Mouse (Mus musculus) c-Kit-negative CD71-positive TER-119-positive erythroid progenitor cells, embryonic 14.5 days (primary cell): Measurements from ENCODE around the gene Gmnn.
"Not testable (repeated sequence)": the region's sequence is repeated elsewhere in the genome, so short reads cannot be mapped to it uniquely, and the experiment has no call there.

Experiments used
- DNase-seq: peaks from one replicate; pipeline ENCODE4 v3.0.0-alpha.2; 2013; ENCODE audit warnings: low read depth, low spot score

The Gmnn gene

DNA sequence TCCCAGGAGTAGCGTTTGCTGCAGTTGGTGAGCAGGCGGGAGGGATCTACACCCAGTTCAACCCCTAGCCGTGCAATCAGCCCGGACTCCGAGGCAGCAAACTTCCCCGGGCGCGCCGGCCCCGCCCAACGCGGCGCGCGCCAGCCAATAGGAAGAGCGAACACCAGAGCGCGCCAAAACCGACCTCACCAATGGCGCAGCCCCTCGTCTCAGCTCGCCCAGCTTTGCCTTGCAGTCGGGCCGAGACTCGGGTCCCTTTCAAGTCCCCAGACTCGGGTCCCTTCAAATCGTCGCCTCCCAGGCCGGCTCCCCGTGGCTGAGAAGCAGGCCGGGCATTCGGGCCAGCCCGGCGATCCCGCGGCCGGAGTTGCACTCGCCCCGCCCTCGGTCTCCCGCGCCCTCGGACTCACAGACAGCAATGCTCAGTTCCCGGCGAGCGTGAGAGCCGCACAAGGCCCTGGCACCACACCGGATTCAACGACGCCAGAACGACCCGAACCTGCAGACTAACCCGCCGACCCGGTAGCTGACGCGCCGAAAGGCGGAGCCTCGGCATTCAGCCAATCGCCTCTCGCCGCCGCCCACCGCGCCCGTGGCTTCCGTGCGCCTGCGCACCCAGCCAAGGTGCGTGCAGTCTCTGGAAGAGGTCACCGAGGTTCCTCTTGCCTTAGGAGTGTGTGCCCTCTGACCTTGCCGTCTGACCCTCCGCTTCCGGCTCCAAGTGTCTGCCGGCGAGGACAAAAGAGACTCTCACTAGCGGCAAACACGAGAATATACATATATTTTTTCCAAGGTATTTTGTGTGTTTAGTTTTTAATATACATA, at the start of gene Gmnn:
Gene Gmnn (minus strand): TSS at position 521 of the 825 bp plus-strand sequence.
- peak; percentile 90 for DNase-seq

DNA sequence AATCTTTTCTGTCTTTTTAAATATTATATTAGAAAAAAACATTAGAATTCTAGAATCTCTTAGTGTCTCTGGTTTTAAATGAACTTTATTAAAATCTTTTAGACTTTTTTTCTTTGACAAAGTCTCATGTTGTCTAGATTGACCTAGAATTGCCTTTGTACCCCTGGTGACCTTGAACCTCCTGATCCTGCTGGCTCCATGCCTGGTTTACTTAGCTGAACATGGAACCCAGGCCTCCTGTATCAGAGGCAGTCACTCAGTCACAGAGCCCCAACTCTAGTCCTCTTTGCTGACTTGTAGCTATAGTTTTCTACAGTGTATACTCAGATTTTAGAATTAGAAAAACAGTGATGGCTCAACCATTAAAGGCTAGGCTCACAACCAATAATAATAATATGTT, 44.4 kb upstream of the Gmnn start:
- DNase-seq, result no peak

DNA sequence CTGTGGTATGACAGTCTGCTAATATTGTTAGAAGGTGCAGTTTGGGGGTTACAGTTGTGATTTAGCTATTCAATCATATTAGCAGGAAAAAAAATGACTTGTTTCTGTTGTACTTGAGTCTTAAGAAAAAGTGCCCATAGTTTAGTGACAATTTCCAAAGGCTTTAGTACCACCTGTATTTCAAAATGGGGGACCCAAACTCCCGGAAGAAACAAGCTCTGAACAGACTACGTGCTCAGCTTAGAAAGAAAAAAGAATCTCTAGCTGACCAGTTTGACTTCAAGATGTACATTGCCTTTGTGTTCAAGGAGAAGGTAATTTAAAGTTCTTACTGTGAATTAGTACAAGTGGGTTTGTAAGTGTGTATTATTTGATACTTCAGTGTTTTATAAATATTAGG, 41.5 kb upstream of the Gmnn start:
- no peak for DNase-seq

DNA sequence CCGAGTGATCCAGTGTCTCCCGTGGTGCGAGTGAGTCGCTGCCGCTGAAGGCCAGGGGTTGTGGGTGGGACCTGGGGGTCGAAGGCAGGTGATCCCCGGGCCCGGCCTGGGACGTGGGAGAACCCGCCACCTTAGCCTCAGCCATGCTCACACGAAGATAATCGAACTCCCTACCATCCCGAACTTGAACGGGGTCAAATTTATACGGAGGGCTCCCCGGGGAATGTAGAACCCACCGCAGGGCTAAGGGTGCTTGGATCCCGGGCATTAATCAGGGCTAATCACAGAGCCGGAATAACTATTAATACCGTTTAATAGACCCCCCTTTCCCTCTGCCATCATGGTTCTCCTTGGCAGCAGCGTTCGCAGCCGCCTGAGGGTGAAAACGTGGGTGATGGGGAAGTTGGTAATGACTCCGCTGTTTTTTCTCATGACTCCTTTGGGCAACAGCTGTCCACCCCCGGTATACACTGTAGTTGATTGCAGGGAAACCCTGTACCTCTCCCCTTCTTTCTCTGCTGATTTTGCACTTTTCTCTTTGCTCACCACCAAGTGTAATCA, 40.5 kb upstream of the Gmnn start:
- DNase-seq, result peak; percentile 62

DNA sequence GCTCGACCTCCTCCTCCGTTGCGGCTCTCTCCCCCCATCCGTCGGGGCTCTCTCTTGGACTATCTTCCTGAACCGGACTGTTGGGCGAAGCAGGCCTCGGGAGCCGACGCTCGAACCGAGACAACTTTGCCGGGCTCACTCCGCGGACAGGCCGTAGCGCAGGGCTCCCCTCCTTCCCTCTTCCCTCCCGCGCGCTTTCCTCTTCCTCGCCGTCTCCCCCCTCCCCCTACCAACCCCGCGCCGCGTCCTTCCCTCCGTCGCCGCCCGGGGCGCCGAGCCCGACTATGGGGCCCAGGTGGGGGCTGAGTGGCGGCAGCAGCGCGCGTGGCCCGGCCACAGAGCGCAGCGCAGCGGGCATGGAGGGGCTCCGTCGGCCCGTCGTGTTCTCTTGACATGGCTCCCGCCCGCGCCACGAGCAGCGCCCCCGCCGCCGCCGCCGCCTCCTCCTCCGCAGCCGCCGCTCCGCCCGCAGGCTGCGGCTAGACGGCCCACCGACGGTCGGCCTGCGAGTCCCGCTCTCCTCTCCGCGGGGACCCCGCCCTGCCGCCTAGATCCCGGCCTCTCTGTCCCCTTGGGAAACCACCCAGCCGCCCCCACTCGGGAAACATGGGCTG, 39.7 kb upstream of the Gmnn start, which contains the start of gene BC005537:
Gene BC005537 (plus strand): TSS at position 350 of the 614 bp plus-strand sequence.
- DNase-seq, result peak; percentile 42

DNA sequence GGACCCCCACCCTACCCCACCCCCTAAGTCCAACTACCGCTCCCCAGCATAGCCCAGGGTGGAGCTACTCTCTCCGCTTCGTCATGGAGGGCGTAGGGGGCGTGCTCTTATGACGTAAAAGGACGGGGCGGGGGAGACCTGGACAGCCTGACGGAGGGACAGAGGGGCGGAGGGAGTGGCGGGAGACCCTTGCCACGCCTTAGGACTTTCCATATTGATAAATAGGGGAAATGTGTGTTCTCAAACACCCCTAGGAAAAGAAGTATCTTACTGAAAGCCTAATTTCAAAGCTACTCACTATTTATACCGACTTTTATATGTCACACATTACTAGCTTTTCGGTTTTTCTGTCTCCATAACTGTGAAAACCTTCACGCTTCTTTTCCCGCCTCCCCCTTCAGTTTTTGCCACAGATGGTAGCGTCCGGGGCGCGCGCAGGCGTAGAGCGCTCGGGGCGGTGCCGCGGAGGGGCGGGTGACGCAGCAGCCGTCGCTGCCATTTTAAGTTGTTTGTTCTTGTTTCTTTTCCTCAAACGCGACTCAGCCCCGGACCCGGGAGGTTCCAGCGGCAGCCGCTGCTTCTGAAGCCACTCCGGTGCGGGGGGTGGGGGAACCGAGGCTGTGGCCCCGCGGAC, 39.1 kb upstream of the Gmnn start:
- peak; percentile 95 for DNase-seq

DNA sequence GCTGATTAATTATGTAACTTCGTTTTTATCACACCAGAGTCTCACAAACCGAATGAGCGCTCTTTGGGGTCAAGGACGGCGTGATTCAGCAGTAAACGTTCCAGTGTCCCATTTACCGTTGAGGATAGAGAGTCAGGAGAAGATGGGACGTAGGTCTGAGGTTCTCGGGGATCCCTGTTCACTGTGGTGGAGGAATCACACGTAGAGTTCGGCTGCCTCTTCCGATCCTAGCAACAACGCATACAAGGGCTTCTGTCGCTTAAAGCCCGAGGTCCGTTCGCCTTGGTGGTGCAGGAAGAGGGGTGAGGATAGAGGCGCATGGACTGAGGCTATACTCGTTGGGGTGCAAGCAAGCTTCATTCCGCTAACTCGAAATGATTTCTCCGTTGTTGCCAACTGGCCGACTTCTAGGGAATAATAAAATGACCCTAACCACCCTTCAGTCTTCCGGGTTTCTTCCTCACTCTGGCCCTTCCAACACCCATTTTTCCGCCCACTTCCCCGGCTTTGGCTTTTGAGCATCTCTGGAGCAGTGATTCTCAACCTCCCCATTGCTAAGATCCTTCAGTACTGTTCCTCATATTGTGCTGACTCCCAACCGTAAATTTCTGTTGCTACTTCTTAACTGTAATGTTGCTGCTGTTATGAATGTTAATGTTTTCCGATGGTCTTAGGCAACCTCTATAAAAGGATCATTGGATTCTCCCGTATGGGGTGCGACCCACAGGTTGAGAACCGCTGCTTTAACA, 38.4 kb upstream of the Gmnn start:
- peak; percentile 68 for DNase-seq

DNA sequence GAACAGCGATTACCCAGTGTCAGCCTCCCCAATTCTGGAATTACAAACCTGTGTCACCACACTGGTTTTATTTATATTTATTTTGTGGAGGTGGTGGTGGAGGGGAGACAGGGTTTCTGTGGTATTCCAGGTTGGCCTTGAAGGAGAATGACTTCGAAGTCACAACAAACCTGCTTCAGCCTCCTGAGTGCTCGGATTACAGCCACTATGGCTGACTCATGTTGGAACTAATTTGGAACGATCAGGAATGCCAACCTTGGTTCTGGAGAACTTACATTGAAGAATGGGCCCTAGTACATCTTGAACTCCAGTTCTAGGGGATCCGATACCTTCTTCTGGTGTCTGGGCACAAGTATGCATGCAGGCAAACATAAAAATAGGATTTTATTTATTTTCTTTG, 37.7 kb upstream of the Gmnn start:
- no peak for DNase-seq

DNA sequence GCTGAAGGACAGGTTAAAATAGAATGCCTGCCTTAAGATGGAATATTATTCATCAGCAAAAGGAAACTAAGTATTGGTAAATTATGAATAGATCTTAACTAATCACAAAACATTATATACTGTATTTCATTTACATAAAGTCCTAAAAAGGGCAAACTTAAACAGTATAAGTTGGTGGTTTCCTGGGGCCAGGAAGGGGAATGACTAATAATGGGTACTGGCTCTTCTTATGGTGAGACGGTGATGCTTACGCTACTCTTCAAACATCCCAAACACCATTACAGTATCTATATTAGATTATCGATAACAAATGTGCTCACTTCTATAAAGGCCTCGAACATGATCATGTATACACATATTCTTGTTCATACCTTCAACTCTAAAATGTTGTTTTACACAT, 37.0 kb upstream of the Gmnn start:
- no peak for DNase-seq

DNA sequence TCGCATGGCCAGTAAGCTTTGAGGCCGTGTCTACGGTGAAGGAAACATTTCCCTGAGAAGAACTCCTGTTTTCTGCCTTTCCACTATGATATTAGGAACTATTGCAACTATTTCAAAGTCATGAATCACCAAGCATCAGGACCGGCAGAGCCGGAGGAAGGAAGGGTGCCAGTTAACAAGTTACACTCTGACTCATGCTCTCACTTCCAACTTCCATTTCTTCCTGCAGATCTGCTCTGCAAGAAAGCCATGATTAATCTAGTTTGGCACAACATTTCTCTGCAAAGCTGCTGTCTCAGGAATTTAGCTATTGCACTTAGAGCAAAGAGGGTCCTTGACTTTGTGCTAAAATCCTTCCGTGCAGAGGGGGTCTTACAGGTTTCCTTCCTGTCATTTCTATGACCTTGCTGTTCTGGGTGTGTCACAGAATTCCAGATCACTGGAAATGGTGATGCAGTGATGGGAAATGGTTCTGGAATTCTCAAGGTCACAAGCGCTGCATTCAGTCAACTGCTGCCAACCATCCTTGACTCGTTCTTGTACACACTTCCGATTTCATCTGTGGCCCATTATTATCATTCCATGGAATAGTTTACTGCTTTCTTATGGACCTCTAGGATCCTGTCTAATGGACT, 30.8 kb upstream of the Gmnn start:
- no peak for DNase-seq

DNA sequence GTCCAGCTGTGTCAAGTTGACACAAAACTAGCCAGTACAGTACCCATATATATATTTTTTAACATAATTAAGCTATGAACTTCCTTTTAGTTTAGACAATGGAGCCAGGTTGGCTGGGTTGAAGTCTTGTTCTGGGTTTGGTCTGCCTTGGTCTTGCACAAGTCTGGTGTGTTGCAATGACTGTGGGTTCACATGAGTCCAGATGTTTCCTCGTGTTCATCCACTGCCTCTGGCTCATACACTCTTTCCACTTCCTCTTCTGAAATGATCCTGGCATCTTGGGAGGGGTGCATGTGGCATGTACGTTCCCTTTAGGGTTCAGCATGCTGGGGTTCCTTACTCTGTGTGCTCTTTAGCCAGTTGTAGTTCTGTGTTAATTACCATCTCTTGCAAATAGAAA, 29.6 kb upstream of the Gmnn start:
- no peak for DNase-seq

DNA sequence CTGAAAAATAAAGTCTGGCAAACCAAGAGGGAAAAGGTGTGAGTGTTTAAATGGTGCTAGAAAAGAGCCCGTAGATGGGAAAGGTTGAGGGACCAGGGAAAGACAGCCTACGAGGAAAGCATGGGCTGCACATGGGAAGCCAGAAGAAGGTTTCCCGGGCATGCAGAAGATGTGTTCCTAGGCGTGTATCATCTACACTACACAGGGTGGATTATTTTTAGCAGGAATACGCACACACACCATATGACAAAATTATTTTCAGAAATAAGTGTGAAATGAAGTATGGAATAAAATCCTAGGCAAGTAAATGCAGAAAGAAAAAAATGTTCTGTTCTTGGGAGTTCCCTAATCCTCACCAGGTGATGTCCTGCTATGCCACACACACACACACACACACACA, 25.8 kb upstream of the Gmnn start:
- no peak for DNase-seq

DNA sequence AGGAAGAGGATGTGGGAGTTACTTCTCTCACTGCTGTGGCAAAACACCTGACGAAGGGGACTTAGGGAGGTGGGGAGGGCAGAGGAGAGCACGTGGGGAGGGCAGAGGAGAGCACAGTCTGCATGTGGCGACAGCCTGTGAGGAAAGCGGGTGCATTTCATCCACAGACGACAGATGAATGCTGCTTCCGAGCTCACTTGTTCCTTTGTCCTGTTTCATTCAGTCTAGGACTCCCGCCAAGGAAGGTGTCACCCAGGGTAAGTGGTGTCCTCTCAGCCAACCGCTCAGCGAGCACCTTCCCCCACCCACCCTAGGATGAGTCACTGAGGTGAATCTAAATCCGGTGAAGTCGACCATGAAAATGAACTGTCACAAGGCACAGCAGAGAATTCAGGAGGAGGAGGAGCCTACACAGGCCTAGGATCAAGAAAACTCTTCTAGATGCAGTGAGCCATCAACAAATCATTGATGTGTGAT, 24.3 kb upstream of the Gmnn start:
- no peak for DNase-seq

DNA sequence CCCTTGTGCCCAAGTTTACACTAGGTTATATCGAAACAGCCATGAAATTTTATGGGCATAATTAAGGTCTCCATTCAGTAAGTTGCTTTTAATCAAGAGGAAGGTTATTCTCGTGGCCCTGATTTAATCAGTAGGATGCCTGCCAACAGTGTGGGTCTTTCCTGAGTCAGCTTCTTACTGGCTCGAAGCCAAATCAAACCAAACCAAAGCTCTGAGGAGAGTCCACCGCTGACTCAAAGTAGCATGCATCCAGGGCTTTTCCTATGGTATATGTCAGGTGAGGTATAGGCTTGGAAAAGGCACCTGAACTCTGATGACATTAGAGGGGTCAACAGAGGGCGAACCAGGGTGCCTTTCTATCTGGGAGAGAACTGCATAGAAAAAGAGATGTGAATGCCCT, 20.2 kb upstream of the Gmnn start:
- no peak for DNase-seq

DNA sequence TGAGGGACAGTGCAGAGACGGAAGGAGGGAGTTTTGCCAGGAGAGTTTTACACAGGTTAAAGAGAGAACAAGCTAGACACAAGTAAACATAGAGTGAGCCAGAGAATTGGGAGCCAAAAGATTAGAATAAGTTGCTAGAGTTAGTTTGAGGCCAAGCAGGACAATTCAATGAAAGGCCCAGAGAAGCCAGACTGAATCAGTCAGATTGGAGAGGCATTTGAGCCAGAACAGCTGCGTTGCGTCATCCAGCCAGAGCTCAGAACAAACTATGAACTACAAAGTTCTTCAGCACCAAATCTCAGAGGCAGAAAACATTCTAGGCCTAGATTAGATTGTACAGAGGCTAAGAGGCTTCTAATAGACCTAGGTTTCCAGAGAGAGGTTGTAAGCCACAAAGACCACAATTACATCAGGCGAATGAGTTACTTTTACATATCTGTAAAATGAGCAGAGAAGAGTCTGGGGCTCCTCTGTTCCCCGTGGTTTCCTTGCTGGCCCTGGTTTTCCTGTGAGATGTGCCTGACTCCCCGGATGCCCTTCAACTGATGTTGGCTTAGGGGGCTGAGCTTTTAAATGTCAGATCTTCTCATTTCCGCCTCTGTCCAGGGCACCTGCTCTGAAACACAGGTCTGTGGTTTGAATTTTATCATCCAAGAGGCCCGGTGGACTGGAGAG, 17.1 kb upstream of the Gmnn start:
- DNase-seq, result no peak

DNA sequence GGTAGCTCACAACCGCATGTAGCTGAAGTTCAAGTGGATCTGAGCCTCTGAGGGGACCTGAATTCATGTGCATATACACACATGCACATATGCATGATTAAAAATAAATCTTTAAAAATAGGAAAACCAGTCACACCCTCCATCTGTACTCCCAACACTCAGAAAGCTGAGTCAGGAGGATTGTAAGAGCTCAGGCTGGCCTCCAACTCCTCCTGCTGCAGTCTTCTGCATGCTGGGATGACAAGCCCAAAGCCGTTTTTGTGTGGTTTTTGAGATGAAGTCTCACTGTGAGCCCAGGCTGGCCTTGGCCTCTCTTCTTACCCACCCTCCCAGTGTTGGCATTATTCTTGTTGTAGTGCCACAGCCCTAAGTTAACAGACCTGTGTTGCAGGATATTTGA, 16.3 kb upstream of the Gmnn start:
- no peak for DNase-seq

DNA sequence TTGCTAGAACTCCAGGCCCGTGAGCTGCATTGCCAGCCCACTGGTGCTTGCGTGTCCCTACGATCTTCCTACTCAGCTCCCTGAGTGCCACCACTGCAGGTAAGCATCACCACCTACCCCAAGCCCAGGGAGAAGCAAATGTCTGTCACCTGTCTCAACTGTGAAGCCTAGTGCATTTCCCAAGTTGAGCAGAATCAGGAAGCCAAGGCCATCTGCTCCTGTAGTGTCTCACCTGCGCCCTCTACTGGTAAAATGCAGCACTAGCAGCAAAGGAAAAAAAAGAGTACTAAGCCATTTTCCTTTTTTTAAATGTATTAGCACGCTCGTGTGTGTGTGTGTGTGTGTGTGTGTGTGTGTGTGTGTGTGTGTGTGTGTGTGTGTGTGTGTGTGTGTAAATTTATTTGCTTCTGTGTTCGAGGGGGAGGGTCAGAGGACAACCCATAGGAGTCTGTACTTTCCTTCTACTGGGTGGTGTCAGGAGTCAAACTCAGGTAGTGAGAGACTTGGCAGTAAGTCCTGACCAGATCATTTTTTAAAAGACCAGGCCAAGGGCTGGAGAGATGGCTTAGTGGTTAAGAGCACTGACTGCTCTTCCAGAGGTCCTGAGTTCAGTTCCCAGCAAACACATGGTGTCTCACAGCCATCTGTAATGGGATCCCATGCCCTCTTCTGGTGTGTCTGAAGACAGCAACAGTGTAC, 14.6 kb upstream of the Gmnn start:
- DNase-seq, result peak; percentile 63

DNA sequence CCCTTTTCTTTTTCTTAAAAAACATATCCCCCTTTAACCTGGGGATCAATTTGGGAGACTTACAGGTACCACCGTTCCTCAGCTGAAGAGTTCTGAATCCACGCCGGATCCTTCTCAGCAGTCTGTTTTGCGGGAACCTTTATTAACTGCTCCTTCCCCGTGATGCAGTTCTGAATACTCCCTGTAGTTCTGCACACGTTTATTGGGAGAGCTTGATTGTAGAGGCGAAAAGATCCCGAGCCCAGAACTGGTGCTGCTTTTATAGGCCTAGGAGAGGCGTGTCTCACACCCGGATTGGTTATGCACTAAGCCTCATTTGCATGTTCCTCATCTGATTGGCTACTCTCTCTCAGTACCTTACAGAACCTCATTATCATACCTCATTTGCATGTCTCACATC, 9.8 kb upstream of the Gmnn start:
- DNase-seq, result not testable (repeated sequence)

DNA sequence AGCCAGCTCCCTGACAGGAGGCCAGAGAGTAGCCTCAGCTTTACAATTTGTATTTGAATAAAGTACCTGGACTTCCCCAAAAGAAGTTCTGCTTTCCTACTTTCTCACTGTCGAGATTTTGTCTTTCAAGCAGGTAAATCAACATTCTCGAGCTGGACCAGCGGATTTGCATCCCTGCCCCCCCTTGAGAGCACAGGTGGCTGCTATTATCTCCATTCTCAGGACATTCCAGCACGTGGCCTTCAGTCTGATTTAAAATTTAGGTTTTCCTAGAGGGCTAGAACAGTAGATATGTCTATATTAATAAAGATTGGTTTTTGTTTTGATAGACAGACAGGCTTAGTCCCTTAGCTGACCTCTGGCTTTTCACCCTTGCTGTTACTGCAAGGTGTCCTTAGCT, 6.1 kb upstream of the Gmnn start:
- DNase-seq, result not testable (repeated sequence)

DNA sequence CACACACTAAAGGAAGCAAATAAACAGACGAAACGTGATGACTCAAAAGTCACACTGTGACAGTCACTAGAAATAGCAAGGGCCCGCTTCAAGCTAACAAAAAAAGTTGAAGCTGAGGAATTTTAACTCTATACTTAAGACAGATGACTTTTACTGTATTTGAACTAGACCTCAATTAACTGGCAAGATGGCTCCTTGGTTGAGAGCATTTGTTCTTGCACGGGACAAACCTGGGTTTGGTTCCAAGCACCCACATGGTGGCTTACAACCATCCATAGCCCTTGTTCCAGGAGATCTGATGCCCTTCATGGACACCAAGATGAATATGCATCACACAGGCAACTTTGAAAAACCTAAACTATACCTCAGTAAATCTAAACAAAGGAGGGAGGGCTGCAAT, 531 bp upstream of the Gmnn start:
- no peak for DNase-seq
